Mouse (Mus musculus) midbrain, embryonic 10.5 days (tissue): ENCODE measurements around the gene Mlst8. TPM values are rescaled to one million over a fixed set of nuclear protein-coding genes. Genes with fewer than 3 reads are reported as not detected.
"Not testable (repeated sequence)": the region's sequence is repeated elsewhere in the genome, so short reads cannot be mapped to it uniquely, and the experiment has no call there.

Experiments
- DNase-seq: peaks from one replicate; pipeline ENCODE4 v3.0.0-alpha.2; 2017; ENCODE audit warnings: low spot score
- H3K27ac ChIP-seq: fragments of 300-500 bp; sonication (generic); replicated peaks from 2 replicates; pipeline ENCODE4 v1.5.1; 2016; ENCODE audit warnings: mild to moderate bottlenecking
- H3K27me3 ChIP-seq: fragments of 300-500 bp; sonication (generic); 2 replicates; pipeline ENCODE4 v1.6.1; 2016; ENCODE audit warnings: low read depth, mild to moderate bottlenecking; ENCODE audit not compliant: poor library complexity, severe bottlenecking
- H3K36me3 ChIP-seq: fragments of 300-500 bp; sonication (generic); 2 replicates; pipeline ENCODE4 v1.6.1; 2016; ENCODE audit warnings: mild to moderate bottlenecking, moderate library complexity
- H3K4me1 ChIP-seq: fragments of 300-500 bp; sonication (generic); 2 replicates; pipeline ENCODE4 v1.6.1; 2016
- H3K4me3 ChIP-seq: fragments of 300-500 bp; sonication (generic); 2 replicates; pipeline ENCODE4 v1.5.1; 2016; ENCODE audit warnings: mild to moderate bottlenecking, moderate library complexity
- H3K9me3 ChIP-seq: fragments of 300-500 bp; sonication (generic); replicated peaks from 2 replicates; pipeline ENCODE4 v1.6.1; 2016; ENCODE audit warnings: mild to moderate bottlenecking
- WGBS: fragments of 180-500 bp; shearing (Covaris S2); methylation state at CpG from one replicate; pipeline ENCODE4 v1.1.7; 2016; 5-methylcytosine and 5-hydroxymethylcytosine counted together
- polyA plus RNA-seq: library from polyadenylated mRNA; unstranded; fragments of >200 nt; fragmentation: Nextera tagmentation; extraction: Ambion mirVana; gene quantifications from 2 replicates; pipeline ENCODE4 v1.2.1, GENCODE M21; 2016

The Mlst8 gene
- polyA plus RNA-seq, 1 experiment from 2014 or later = 40.2 TPM

DNA sequence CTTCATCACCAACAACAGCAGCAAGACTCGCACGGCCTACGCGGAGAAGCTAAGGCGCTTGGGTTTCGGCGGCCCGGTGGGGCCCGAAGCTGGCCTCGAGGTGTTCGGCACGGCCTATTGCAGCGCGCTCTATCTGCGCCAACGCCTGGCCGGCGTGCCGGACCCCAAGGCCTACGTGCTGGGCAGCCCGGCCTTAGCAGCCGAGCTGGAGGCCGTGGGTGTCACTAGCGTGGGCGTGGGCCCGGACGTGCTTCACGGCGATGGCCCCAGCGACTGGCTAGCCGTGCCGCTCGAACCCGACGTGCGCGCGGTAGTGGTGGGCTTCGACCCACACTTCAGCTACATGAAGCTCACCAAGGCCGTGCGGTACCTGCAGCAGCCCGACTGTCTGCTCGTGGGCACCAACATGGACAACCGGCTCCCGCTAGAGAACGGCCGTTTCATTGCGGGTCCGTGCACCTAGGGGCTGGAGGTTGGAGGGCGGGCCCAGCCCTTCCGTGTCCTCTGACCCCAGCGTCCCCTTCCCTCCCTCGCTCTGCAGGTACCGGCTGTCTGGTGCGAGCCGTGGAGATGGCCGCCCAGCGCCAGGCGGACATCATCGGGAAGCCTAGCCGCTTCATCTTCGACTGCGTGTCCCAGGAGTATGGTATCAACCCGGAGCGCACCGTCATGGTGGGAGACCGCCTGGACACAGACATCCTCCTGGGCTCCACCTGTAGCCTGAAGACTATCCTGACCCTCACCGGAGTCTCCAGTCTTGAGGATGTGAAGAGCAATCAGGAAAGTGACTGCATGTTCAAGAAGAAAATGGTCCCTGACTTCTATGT is 8.0 kb downstream of the Mlst8 start:
- whole genome bisulfite sequencing = 1% methylated on average over 68 of the region's 68 CpGs
- Histone ChIP-seq H3K36me3 (peaks cover 37% of the 10 kb centered on the region), H3K9me3 (no peaks in the 10 kb centered on the region), H3K4me3 (peak overlapping the region; percentile 95), H3K27me3 (no peaks in the 10 kb centered on the region), H3K27ac (peak overlapping the region; percentile 93), H3K4me1 (peaks cover 26% of the 10 kb centered on the region)
- no peak for DNase-seq

DNA sequence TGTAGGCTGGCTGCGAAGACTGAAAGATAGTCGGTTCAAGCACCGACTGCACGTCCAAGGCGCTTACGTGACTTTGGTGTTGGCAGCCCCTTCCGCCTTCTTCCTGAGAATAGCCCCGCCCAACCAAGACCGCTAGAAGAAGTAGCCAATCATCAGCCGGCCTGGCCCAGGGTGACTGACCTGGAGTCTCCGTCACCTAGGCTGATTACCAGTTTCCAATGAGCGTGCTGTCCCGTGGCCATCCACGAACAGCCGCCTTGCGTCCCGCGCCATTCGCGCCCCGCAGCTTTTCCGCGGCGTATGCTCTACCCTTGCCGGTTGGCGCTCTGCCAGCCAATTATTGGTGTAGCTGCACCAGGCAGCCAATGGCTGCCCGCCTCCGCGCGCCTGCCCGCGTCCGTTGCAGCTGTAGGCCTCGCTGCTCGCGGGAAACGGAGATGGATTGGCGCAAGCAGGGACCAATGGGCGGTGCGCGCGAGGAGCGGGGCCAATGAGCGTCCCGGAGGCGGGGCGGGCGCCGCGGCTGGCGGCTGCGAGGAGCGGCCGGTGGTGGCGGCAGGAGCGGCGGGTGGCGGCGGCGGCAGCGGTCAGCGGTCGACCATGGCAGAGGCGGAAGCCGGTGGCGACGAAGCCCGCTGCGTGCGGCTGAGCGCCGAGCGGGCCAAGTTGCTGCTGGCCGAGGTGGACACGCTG is 8.8 kb downstream of the Mlst8 start, which contains the start of the genes E4f1 and Pgp:
Gene E4f1, minus strand, starts transcription at position 404 of the 693 bp plus-strand sequence.
Gene Pgp, plus strand, starts transcription at position 483 of the 693 bp plus-strand sequence.
- Histone ChIP-seq H3K36me3 (peaks cover 28% of the 10 kb centered on the region), H3K4me3 (peak within 1 kb of the TSS; percentile 95), H3K4me1 (peaks cover 26% of the 10 kb centered on the region), H3K27ac (peak within 1 kb of the TSS; percentile 93), H3K27me3 (no peaks in the 10 kb centered on the region), H3K9me3 (no peaks in the 10 kb centered on the region)
- under 1% methylated on average over 75 of the region's 75 CpGs for WGBS
- peak; percentile 98 for DNase-seq

DNA sequence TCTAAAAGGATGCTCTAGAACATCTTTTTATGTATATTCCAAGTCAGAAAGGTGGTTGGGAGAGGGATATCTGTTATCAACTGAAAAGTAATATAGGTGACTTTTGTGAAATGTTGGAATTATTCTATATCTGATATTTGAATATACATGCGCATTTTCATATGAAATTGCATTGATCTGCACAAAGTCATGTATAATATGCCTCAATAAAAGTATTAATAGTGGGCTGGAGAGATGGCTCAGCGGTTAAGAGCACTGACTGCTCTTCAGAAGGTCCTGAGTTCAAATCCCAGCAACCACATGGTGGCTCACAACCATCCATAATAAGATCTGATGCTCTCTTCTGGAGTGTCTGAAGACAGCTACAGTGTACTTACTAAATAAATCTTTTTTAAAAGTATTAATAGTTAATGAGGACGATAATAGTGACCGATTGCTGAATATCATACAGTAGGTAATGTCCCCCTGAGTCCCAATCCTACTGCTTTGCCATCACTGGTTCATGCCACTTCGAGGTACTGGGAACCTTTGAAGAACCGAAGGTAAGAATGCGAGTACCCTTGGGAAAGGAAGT is 9.5 kb downstream of the Mlst8 start:
- Histone ChIP-seq H3K9me3 (no peaks in the 10 kb centered on the region), H3K27me3 (no peaks in the 10 kb centered on the region), H3K4me3 (peak overlapping the region; percentile 95), H3K36me3 (peaks cover 22% of the 10 kb centered on the region), H3K4me1 (peaks cover 26% of the 10 kb centered on the region), H3K27ac (peak overlapping the region; percentile 93)
- WGBS = 19% methylated on average over 7 of the region's 7 CpGs
- DNase-seq = no peak

DNA sequence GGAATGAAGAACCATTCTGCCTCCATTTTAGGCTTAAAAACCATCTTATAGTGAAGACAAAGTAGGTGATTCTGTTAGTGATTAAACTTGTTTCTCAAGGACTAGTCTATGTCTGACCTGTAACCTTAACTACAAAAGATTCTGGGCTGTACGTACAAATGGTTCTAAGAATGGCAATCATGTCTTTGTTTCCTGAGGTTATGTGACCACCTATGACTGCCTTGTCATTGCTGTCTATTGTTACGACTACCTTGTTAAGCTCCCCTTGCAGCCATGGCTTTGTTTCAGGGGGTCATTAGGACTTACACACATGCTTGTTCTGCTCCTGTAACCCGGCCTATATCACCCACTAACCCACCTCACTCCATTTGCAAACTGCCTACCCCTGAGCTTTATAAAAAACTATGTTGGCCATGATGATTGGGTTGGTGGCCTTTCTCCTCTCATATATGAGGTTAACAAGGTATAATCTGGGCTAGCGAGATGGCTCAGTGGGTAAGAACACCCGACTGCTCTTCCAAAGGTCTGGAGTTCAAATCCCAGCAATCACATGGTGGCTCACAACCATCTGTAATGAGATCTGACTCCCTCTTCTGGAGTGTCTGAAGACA is 10.1 kb downstream of the Mlst8 start:
- H3K9me3 ChIP-seq = no peaks in the 10 kb centered on the region
- H3K4me3 ChIP-seq = no peak overlapping the region
- H3K27me3 ChIP-seq = no peaks in the 10 kb centered on the region
- 93% methylated on average over 5 of the region's 5 CpGs for WGBS
- DNase-seq = no peak
- no peak overlapping the region for H3K27ac ChIP-seq
- H3K4me1 ChIP-seq = peaks cover 26% of the 10 kb centered on the region
- peaks cover 15% of the 10 kb centered on the region for H3K36me3 ChIP-seq

DNA sequence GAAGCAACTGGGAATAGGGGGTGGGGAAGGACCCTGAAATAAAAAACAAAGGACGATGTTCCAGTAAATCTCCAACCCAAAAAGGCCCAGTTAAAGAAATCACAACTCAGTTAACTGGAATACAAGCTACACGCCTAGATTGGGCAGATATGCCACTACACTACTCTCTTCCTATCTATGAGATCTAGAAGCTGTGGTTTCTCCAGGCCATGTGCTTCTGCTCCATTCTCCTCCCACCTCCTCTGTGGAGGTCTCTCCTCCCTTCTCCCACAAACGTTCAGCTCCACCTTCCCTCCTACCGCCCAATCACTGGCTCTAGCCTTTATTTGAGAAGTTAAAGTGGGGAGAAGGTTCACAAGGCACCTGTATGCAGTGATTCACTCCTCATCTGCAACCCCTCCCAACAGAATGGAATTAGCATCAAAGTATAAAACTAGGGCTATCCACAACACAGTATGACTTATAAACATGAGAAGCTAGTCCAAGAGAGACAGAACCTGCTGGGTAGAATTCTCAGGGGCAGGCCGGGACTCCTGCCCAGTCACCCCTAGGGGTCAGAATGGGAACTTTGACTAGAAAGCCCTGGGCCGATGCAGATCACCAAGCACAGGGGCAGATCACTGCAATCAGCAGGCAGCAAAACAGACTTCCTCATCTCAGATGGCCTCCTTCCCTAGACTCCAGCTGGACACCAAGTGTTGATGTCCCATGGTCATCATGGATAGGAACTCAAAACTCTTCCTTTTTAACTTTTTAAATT is 15.3 kb downstream of the Mlst8 start:
- H3K9me3 ChIP-seq = no peaks in the 10 kb centered on the region
- DNase-seq = no peak

DNA sequence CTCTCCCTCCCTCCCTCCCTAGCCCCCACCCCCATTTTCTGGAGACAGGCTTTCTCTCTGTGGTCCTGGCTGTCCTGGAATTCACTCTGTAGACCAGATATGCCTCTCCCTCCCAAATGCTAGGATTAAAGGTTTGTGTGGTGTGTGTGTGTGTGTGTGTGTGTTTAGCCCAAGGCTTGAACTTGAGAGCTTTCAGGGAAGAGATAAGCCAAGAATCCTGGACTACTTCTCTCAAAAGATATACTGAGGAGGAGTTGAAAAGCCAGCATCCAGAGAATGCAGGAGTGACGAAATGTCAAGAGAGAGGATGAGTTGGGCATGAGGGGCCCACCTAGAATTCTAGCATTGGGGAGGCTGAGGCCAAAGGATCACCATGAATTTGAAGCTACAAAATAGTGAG is 15.9 kb downstream of the Mlst8 start:
- no peaks in the 10 kb centered on the region for H3K27me3 ChIP-seq
- WGBS = 83% methylated on average over 1 of the region's 1 CpGs
- no peak overlapping the region for H3K4me3 ChIP-seq
- no peak overlapping the region for H3K27ac ChIP-seq
- no peaks in the 10 kb centered on the region for H3K36me3 ChIP-seq
- H3K4me1 ChIP-seq = no peaks in the 10 kb centered on the region
- DNase-seq = no peak
- H3K9me3 ChIP-seq = no peaks in the 10 kb centered on the region

More for the DNA sequence above, 15.3 kb downstream of the Mlst8 start:
- Histone ChIP-seq H3K4me3 (no peak overlapping the region), H3K27ac (no peak overlapping the region), H3K27me3 (no peaks in the 10 kb centered on the region), H3K36me3 (no peaks in the 10 kb centered on the region), H3K4me1 (no peaks in the 10 kb centered on the region)
- 61% methylated on average over 6 of the region's 6 CpGs for WGBS

DNA sequence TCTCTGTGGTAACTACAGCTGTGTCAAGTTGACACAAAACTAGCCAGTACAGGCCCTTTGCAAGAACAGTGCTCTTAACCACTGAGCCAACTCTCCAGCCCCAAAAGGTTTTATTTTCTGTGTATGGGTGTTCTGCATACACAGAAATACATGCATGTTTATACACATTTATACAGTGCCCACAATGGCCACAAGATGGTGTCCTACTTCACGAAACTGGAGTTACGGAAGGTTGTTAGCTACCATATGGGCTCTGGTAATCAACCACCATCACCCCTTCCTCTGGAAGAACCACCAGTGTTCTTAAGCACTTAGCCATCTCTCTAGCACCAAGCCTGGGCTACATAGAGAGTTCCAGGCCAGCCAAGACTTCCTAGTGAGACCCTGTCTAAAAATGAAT is 17.3 kb downstream of the Mlst8 start:
- WGBS = 77% methylated on average over 2 of the region's 2 CpGs
- no peaks in the 10 kb centered on the region for H3K9me3 ChIP-seq
- no peak overlapping the region for H3K27ac ChIP-seq
- no peaks in the 10 kb centered on the region for H3K4me1 ChIP-seq
- H3K4me3 ChIP-seq = no peak overlapping the region
- H3K27me3 ChIP-seq = no peaks in the 10 kb centered on the region
- DNase-seq = no peak
- no peaks in the 10 kb centered on the region for H3K36me3 ChIP-seq

DNA sequence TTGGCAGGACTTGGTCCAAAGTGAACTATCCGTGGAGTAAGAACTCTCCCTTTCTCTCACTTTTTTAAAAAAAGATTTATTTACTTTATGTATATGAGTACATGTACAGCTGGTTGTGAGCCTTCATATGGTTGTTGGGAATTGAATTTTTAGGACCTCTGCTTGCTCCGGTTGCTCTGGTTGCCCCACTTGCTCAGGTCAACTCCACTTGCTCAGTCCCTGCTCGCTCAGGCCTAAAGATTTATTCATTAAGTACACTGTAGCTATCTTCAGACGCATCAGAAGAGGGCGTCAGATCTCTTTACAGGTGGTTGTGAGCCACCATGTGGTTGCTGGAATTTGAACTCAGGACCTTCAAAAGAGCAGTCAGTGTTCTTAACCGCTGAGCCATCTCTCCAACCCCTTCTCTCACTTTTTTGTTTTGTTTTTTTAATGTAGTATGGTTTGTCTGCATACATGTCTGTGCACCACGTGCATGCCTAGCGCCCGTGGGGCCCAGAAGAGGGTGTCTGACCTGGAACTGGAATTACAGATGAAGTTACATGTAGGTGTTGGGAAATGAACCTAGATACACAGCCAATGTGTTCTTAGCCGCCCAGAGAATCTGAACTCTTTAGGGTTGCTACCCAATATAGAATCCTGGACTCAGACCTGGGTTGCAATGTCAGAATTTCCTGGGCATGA is 23.2 kb downstream of the Mlst8 start:
- H3K27ac ChIP-seq, H3K9me3 ChIP-seq, H3K27me3 ChIP-seq, DNase-seq: not testable (repeated sequence)
- Histone ChIP-seq H3K36me3 (peaks cover 12% of the 10 kb centered on the region), H3K4me3 (peak overlapping the region; percentile 86), H3K4me1 (peaks cover 15% of the 10 kb centered on the region)
- WGBS = 53% methylated on average over 10 of the region's 10 CpGs

DNA sequence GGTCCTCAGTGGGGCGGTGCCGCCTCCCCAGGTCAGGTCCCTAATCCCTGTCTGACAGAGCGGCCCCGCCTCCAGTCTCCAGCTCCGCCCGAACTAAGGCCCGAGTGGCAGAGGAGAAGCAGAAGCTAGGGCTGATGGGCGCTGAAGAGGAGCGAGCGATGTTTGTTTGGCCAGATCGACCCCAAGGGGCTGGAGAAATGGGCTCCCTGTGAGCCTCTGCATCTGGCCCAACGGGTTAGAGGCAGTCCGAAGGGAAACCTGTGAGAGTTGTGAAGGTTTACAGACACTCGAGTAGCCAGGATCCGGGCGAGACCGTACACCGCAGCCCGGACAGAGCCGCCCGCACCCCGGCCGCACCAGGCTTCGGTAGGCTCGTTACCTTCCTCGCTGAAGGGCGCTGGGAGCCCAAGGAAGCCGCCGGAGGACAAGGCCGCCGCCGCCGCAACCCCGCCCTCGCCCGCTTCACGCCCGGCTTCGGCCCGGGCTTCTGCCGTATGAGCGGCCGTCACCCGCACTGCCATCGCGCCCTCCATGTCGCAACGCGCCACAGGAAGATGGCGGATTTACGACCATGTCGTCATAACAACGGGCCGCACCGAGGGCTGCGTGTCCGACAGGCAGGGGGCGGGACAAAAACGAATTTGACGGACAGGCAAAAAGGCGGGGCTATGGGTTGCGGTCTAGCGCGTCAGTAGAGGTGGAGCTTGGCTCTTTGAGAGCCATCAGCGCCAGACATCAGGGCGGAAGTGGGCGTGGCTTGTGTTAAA is 23.9 kb downstream of the Mlst8 start:
- H3K4me3 ChIP-seq = peak overlapping the region; percentile 86
- peaks cover 19% of the 10 kb centered on the region for H3K36me3 ChIP-seq
- peak; percentile 100 for DNase-seq
- peaks cover 15% of the 10 kb centered on the region for H3K4me1 ChIP-seq
- no peaks in the 10 kb centered on the region for H3K9me3 ChIP-seq
- H3K27ac ChIP-seq = peak overlapping the region; percentile 94
- no peaks in the 10 kb centered on the region for H3K27me3 ChIP-seq
- under 1% methylated on average over 67 of the region's 67 CpGs for WGBS

DNA sequence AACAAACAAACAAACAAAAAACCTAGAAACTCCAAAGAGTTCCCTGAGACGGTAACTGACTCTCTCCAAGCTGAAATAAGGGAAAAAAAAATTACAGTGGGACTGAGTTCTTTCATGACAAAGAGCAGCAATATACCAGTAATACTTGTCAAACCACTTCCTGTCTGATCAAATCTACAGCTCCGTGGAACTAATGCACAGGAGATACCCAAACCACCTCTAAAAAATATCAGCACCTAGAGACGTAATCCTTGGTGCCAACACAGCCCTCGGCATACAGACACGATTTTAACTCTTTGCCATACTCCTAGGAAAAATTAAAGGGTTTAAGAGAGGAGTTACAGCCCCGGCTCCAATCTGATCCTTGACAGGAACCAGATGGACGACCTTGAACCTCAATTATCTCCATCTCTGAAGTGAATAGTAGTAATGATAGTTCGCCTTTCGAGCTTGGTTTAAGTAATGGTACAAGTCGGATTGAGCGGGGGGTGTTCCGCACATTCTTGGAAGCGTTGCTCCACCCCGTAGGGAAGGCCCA is 24.6 kb downstream of the Mlst8 start:
- DNase-seq = no peak
- H3K27ac ChIP-seq = peak overlapping the region; percentile 94

DNA sequence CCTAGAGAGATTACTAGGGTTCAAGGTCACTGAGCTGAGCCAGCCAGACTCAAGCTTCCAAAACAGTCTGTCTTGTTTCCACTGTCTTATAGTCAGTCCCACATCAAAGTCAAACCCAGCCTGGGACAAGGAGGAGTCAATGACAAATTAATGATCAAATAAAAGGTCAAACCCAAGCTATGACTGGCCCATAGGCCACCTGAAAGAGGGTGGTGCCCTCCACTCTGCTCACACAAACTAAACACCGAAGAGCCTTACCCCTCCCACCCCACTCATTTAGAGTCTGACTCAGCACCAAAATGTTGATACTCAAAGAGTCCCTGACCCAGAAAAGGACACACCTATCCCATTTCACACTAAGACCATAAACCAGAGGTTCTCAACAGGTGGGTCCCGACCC is 25.5 kb downstream of the Mlst8 start:
- 88% methylated on average over 2 of the region's 2 CpGs for WGBS
- Histone ChIP-seq H3K9me3 (no peaks in the 10 kb centered on the region), H3K27ac (no peak overlapping the region), H3K36me3 (peaks cover 35% of the 10 kb centered on the region), H3K4me3 (peak overlapping the region; percentile 86; the same call in 1 of the 2 replicates), H3K4me1 (peaks cover 15% of the 10 kb centered on the region), H3K27me3 (no peaks in the 10 kb centered on the region)
- no peak for DNase-seq

More for the DNA sequence above, 24.6 kb downstream of the Mlst8 start:
- no peaks in the 10 kb centered on the region for H3K9me3 ChIP-seq
- peaks cover 15% of the 10 kb centered on the region for H3K4me1 ChIP-seq
- peaks cover 26% of the 10 kb centered on the region for H3K36me3 ChIP-seq
- WGBS = 13% methylated on average over 14 of the region's 14 CpGs
- H3K4me3 ChIP-seq = peak overlapping the region; percentile 86
- no peaks in the 10 kb centered on the region for H3K27me3 ChIP-seq
